Mouse (Mus musculus): ENCODE results near the gene Mgst2. TPM values are rescaled to one million over a fixed set of nuclear protein-coding genes. Genes with fewer than 3 reads are reported as not detected.

Mgst2 gene
- polyA plus RNA-seq, 1 experiment, result 0.34 TPM

GRCm38 (mm10) chr3:51631971-51632370 is 28.2 kb upstream of the Mgst2 start:
- Histone ChIP-seq H3K4me3 (replicated peaks; ENCODE audit: insufficient read depth, low read depth, low read length) (no peak overlapping the region), H3K4me1 (ENCODE audit: control insufficient read depth, insufficient read depth, low read length) (no peaks in the 10 kb centered on the region), H3K27me3 (ENCODE audit: control insufficient read depth, insufficient read depth, low read length) (no peaks in the 10 kb centered on the region), H3K27ac (ENCODE audit: insufficient read depth, low read length) (no peak overlapping the region)
- WGBS, result 10% methylated on average over 4 of the region's 4 CpGs
- TF ChIP-seq CTCF (IDR thresholded peaks at IDR 0.05; ENCODE audit: borderline replicate concordance, insufficient read depth, low read depth, low read length) (no peak), POLR2A (IDR thresholded peaks at IDR 0.05; ENCODE audit: borderline replicate concordance, insufficient read depth, low read length) (no peak)
- DNase-seq, result no peak

DNA sequence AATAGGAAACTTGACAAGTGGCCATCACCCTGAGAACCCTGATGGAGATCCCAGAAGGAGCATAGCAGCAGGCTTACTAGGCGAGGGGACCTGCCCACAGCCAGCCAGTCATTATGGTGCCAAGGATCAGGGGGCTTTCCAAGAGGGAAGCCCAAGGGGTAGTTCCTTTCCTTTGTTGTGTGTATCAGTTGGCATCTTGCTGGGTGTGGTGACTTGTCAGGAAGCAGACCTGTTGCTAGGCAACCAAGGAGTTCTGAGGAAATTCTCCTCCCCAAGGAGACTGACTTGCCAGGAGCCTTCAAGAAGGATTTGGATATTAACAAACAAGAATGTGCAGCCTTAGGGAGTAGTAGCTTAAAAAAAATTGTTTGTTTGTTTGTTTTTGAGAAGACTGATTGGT is 25.7 kb upstream of the Mgst2 start:
- 56% methylated on average over 1 of the region's 1 CpGs for WGBS
- Histone ChIP-seq H3K4me1 (ENCODE audit: control insufficient read depth, insufficient read depth, low read length) (no peaks in the 10 kb centered on the region), H3K27me3 (ENCODE audit: control insufficient read depth, insufficient read depth, low read length) (no peaks in the 10 kb centered on the region), H3K27ac (ENCODE audit: insufficient read depth, low read length) (no peak overlapping the region), H3K4me3 (replicated peaks; ENCODE audit: insufficient read depth, low read depth, low read length) (no peak overlapping the region)
- DNase-seq, result no peak
- TF ChIP-seq POLR2A (IDR thresholded peaks at IDR 0.05; ENCODE audit: borderline replicate concordance, insufficient read depth, low read length) (no peak), CTCF (IDR thresholded peaks at IDR 0.05; ENCODE audit: borderline replicate concordance, insufficient read depth, low read depth, low read length) (no peak)

- H3K27ac ChIP-seq (ENCODE audit: insufficient read depth, low read length), result no peak overlapping the region
Observed at GRCm38 (mm10) chr3:51635960-51636359, 24.2 kb upstream of the Mgst2 start.

DNA sequence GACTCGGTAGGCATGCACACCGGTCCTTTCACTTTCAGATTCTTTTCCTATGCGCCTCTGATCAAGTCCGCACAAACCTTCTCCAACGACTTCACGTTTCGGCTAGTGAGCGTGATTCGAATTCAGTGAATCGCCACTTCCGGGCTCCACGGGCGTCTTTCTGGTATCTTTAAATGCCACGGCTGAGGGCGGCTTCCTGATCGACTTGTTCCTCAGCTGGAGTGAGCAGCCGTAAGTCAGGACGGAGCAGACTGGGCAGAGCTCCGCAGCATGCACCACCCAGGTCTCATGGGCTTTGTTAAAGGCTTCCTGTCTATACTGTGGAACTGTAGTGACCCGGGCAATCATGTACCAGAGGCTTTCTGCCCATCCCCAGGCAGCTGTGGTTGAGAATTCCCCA is 23.5 kb upstream of the Mgst2 start:
- WGBS, result 95% methylated on average over 20 of the region's 20 CpGs
- Histone ChIP-seq H3K4me1 (ENCODE audit: control insufficient read depth, insufficient read depth, low read length) (no peaks in the 10 kb centered on the region), H3K27me3 (ENCODE audit: control insufficient read depth, insufficient read depth, low read length) (no peaks in the 10 kb centered on the region), H3K4me3 (replicated peaks; ENCODE audit: insufficient read depth, low read depth, low read length) (no peak overlapping the region), H3K27ac (ENCODE audit: insufficient read depth, low read length) (no peak overlapping the region)
- DNase-seq, result no peak
- TF ChIP-seq CTCF (IDR thresholded peaks at IDR 0.05; ENCODE audit: borderline replicate concordance, insufficient read depth, low read depth, low read length) (no peak), POLR2A (IDR thresholded peaks at IDR 0.05; ENCODE audit: borderline replicate concordance, insufficient read depth, low read length) (no peak)

More at GRCm38 (mm10) chr3:51635960-51636359, 24.2 kb upstream of the Mgst2 start:
- TF ChIP-seq CTCF (IDR thresholded peaks at IDR 0.05; ENCODE audit: borderline replicate concordance, insufficient read depth, low read depth, low read length) (no peak), POLR2A (IDR thresholded peaks at IDR 0.05; ENCODE audit: borderline replicate concordance, insufficient read depth, low read length) (no peak)
- no peak for DNase-seq
- WGBS, result 86% methylated on average over 2 of the region's 2 CpGs
- no peaks in the 10 kb centered on the region for H3K27me3 ChIP-seq (ENCODE audit: control insufficient read depth, insufficient read depth, low read length)
- no peak overlapping the region for H3K4me3 ChIP-seq (replicated peaks; ENCODE audit: insufficient read depth, low read depth, low read length)
- no peaks in the 10 kb centered on the region for H3K4me1 ChIP-seq (ENCODE audit: control insufficient read depth, insufficient read depth, low read length)

DNA sequence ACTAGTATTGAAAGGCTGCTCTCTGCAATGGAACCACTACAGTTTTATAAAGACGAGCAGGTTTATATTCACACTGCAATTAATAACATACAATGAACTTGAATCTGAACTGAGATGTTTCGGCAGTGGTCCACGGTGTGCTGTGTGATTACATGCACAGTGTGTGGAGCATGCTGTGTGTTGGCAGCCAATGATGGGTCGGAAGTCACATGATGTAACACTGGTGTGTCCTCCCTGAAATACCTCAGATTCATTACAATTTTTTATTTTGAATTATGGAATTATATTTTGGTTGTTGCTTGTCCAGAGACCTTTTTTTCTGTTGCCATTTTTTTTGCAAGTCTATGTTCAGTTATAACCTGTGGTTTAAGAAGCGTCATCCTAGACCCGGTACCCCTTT is 22.8 kb upstream of the Mgst2 start:
- H3K27me3 ChIP-seq (ENCODE audit: control insufficient read depth, insufficient read depth, low read length), result no peaks in the 10 kb centered on the region
- 75% methylated on average over 6 of the region's 6 CpGs for WGBS
- H3K27ac ChIP-seq (ENCODE audit: insufficient read depth, low read length), result no peak overlapping the region
- no peaks in the 10 kb centered on the region for H3K4me1 ChIP-seq (ENCODE audit: control insufficient read depth, insufficient read depth, low read length)
- TF ChIP-seq POLR2A (IDR thresholded peaks at IDR 0.05; ENCODE audit: borderline replicate concordance, insufficient read depth, low read length) (no peak), CTCF (IDR thresholded peaks at IDR 0.05; ENCODE audit: borderline replicate concordance, insufficient read depth, low read depth, low read length) (no peak)
- no peak overlapping the region for H3K4me3 ChIP-seq (replicated peaks; ENCODE audit: insufficient read depth, low read depth, low read length)
- DNase-seq, result no peak

GRCm38 (mm10) chr3:51638260-51638659 is 21.9 kb upstream of the Mgst2 start:
- TF ChIP-seq POLR2A (IDR thresholded peaks at IDR 0.05; ENCODE audit: borderline replicate concordance, insufficient read depth, low read length) (no peak), CTCF (IDR thresholded peaks at IDR 0.05; ENCODE audit: borderline replicate concordance, insufficient read depth, low read depth, low read length) (no peak)
- DNase-seq, result no peak
- Histone ChIP-seq H3K27me3 (ENCODE audit: control insufficient read depth, insufficient read depth, low read length) (no peaks in the 10 kb centered on the region), H3K27ac (ENCODE audit: insufficient read depth, low read length) (no peak overlapping the region), H3K4me1 (ENCODE audit: control insufficient read depth, insufficient read depth, low read length) (no peaks in the 10 kb centered on the region), H3K4me3 (replicated peaks; ENCODE audit: insufficient read depth, low read depth, low read length) (no peak overlapping the region)
- WGBS, result 97% methylated on average over 6 of the region's 6 CpGs

DNA sequence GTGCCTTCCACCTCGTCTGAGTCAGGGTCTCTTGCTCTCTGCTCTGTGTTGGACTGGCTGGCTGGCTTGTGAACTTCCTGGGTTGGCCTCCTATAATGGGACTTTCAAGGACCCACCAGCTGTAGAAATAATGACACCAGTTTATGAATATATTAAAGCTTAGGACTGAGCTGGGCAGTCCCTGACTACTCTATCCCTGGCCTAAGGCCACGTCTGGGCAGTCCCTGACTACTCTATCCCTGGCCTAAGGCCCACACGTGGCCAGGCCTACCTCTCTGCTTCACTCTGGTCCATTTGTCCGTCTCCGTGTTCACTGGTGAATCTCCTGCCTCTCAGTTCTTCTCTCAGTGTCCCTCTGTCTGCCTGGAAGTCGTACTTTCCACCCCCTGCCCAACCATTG is 14.7 kb upstream of the Mgst2 start:
- Histone ChIP-seq H3K27me3 (ENCODE audit: control insufficient read depth, insufficient read depth, low read length) (no peaks in the 10 kb centered on the region), H3K27ac (ENCODE audit: insufficient read depth, low read length) (no peak overlapping the region), H3K4me3 (replicated peaks; ENCODE audit: insufficient read depth, low read depth, low read length) (no peak overlapping the region), H3K4me1 (ENCODE audit: control insufficient read depth, insufficient read depth, low read length) (no peaks in the 10 kb centered on the region)
- no peak for DNase-seq
- WGBS, result 63% methylated on average over 6 of the region's 6 CpGs
- no peak for TF ChIP-seq CTCF (IDR thresholded peaks at IDR 0.05; ENCODE audit: borderline replicate concordance, insufficient read depth, low read depth, low read length)
- no peak for TF ChIP-seq POLR2A (IDR thresholded peaks at IDR 0.05; ENCODE audit: borderline replicate concordance, insufficient read depth, low read length)

DNA sequence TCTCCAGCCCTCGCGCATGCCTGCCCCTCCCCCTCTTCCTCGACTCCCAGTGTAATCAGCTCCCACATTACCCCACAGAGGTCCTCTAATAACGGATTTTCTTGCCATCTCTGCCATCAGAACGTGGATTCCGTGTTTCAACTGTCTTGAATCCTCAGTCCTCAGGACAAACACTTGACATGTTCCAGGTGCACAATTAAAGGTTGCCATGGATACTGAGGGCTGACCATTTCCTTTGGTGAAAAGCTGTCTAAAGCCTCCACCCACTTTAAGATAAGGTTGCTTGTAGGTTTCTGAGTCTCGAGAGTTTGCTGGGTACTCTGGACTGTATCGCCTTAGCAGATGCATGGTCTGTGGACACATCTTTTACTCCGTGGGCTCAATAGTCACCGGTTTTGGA is 13.9 kb upstream of the Mgst2 start:
- DNase-seq, result no peak
- H3K27me3 ChIP-seq (ENCODE audit: control insufficient read depth, insufficient read depth, low read length), result no peaks in the 10 kb centered on the region
- TF ChIP-seq CTCF (IDR thresholded peaks at IDR 0.05; ENCODE audit: borderline replicate concordance, insufficient read depth, low read depth, low read length) (no peak), POLR2A (IDR thresholded peaks at IDR 0.05; ENCODE audit: borderline replicate concordance, insufficient read depth, low read length) (no peak)
- WGBS, result 82% methylated on average over 10 of the region's 10 CpGs
- H3K4me1 ChIP-seq (ENCODE audit: control insufficient read depth, insufficient read depth, low read length), result no peaks in the 10 kb centered on the region
- H3K4me3 ChIP-seq (replicated peaks; ENCODE audit: insufficient read depth, low read depth, low read length), result no peak overlapping the region
- H3K27ac ChIP-seq (ENCODE audit: insufficient read depth, low read length), result no peak overlapping the region

Measured in cerebellum, adult 2 months (tissue).